Mouse (Mus musculus): ENCODE measurements around the gene Wap. TPM values are rescaled to one million over a fixed set of nuclear protein-coding genes. Genes with fewer than 3 reads are reported as not detected.
"Not testable (repeated sequence)": the region's sequence is repeated elsewhere in the genome, so short reads cannot be mapped to it uniquely, and the experiment has no call there.

Wap gene
- polyA plus RNA-seq, 1 experiment from 2014 or later, result not detected

GRCm38 (mm10) chr11:6661206-6661605, 22.8 kb upstream of the Wap start:
- Histone ChIP-seq H3K27me3 (peaks cover 7% of the 10 kb centered on the region), H3K4me1 (peaks cover 3% of the 10 kb centered on the region; the same call in 1 of the 2 replicates), H3K4me2 (replicated peaks) (no peak overlapping the region), H3K27ac (no peak overlapping the region), H3K36me3 (no peaks in the 10 kb centered on the region), H3K9ac (no peak overlapping the region), H3K4me3 (no peak overlapping the region), H3K9me3 (no peaks in the 10 kb centered on the region)
- ATAC-seq (ENCODE audit: low FRiP score, low read depth), result no peak
- WGBS, result 83% methylated on average over 14 of the region's 14 CpGs

GRCm38 (mm10) chr11:6658271-6658670, 19.8 kb upstream of the Wap start, which contains the start of gene Ramp3:
Ramp3 (plus strand) TSS chr11:6658521.
- H3K4me1 ChIP-seq, result peaks cover 3% of the 10 kb centered on the region; the same call in 1 of the 2 replicates
- peak within 1 kb of the TSS; percentile 74 for H3K4me2 ChIP-seq (replicated peaks)
- ATAC-seq (ENCODE audit: low FRiP score, low read depth), result peak; percentile 81
- H3K9ac ChIP-seq, result peak within 1 kb of the TSS; percentile 60
- H3K27ac ChIP-seq, result no peak within 1 kb of the TSS
- no peaks in the 10 kb centered on the region for H3K9me3 ChIP-seq
- WGBS, result under 1% methylated on average over 18 of the region's 18 CpGs
- peak within 1 kb of the TSS; percentile 45 for H3K4me3 ChIP-seq
- no peaks in the 10 kb centered on the region for H3K36me3 ChIP-seq
- H3K27me3 ChIP-seq, result peaks cover 20% of the 10 kb centered on the region

- H3K9me3 ChIP-seq, result no peaks in the 10 kb centered on the region
- H3K4me2 ChIP-seq (replicated peaks), result no peak overlapping the region
- WGBS, result 1% methylated on average over 2 of the region's 2 CpGs
- H3K4me1 ChIP-seq, result peaks cover 3% of the 10 kb centered on the region; the same call in 1 of the 2 replicates
- peak; percentile 57; the same call in 1 of the 2 replicates for ATAC-seq (ENCODE audit: low FRiP score, low read depth)
- H3K27me3 ChIP-seq, result peaks cover 24% of the 10 kb centered on the region
- no peak overlapping the region for H3K9ac ChIP-seq
- no peak overlapping the region for H3K27ac ChIP-seq
- H3K36me3 ChIP-seq, result no peaks in the 10 kb centered on the region
- H3K4me3 ChIP-seq, result no peak overlapping the region
Measured at GRCm38 (mm10) chr11:6654903-6655302, 16.5 kb upstream of the Wap start.

GRCm38 (mm10) chr11:6652978-6653377, 14.5 kb upstream of the Wap start:
- H3K27ac ChIP-seq; H3K4me3 ChIP-seq; H3K9ac ChIP-seq; H3K4me1 ChIP-seq; H3K4me2 ChIP-seq (replicated peaks); H3K36me3 ChIP-seq; H3K9me3 ChIP-seq; ATAC-seq (ENCODE audit: low FRiP score, low read depth): not testable (repeated sequence)
- WGBS, result 76% methylated on average over 3 of the region's 3 CpGs
- peaks cover 24% of the 10 kb centered on the region for H3K27me3 ChIP-seq

- Histone ChIP-seq H3K4me3 (no peak overlapping the region), H3K36me3 (no peaks in the 10 kb centered on the region), H3K27ac (no peak overlapping the region), H3K4me2 (replicated peaks) (no peak overlapping the region), H3K9me3 (no peaks in the 10 kb centered on the region), H3K4me1 (no peaks in the 10 kb centered on the region), H3K9ac (no peak overlapping the region), H3K27me3 (peaks cover 12% of the 10 kb centered on the region)
- 59% methylated on average over 7 of the region's 7 CpGs for WGBS
- no peak for ATAC-seq (ENCODE audit: low FRiP score, low read depth)
Measured at GRCm38 (mm10) chr11:6650519-6650918, 12.1 kb upstream of the Wap start.

GRCm38 (mm10) chr11:6647831-6648724, 9.6 kb upstream of the Wap start:
- H3K27ac ChIP-seq, result no peak overlapping the region
- no peak overlapping the region for H3K9ac ChIP-seq
- H3K4me3 ChIP-seq, result no peak overlapping the region
- H3K36me3 ChIP-seq, result no peaks in the 10 kb centered on the region
- 58% methylated on average over 9 of the region's 9 CpGs for WGBS
- H3K27me3 ChIP-seq, result peaks cover 4% of the 10 kb centered on the region
- H3K4me1 ChIP-seq, result no peaks in the 10 kb centered on the region
- no peaks in the 10 kb centered on the region for H3K9me3 ChIP-seq
- no peak overlapping the region for H3K4me2 ChIP-seq (replicated peaks)
- ATAC-seq (ENCODE audit: low FRiP score, low read depth), result no peak

GRCm38 (mm10) chr11:6644566-6644965, 6.1 kb upstream of the Wap start:
- Histone ChIP-seq H3K27me3 (no peaks in the 10 kb centered on the region), H3K36me3 (no peaks in the 10 kb centered on the region), H3K4me3 (no peak overlapping the region), H3K4me2 (replicated peaks) (no peak overlapping the region), H3K27ac (no peak overlapping the region), H3K9ac (no peak overlapping the region), H3K4me1 (no peaks in the 10 kb centered on the region), H3K9me3 (no peaks in the 10 kb centered on the region)
- no peak for ATAC-seq (ENCODE audit: low FRiP score, low read depth)
- 63% methylated on average over 6 of the region's 6 CpGs for WGBS

- Histone ChIP-seq H3K9me3 (no peaks in the 10 kb centered on the region), H3K27me3 (no peaks in the 10 kb centered on the region), H3K36me3 (no peaks in the 10 kb centered on the region), H3K4me3 (no peak overlapping the region), H3K4me2 (replicated peaks) (no peak overlapping the region), H3K9ac (no peak overlapping the region), H3K4me1 (no peaks in the 10 kb centered on the region), H3K27ac (no peak overlapping the region)
- ATAC-seq (ENCODE audit: low FRiP score, low read depth), result no peak
- WGBS, result 84% methylated on average over 6 of the region's 6 CpGs
Measured at GRCm38 (mm10) chr11:6639072-6639471, 635 bp upstream of the Wap start.

- Histone ChIP-seq H3K27me3 (no peaks in the 10 kb centered on the region), H3K9me3 (no peaks in the 10 kb centered on the region), H3K4me3 (no peak overlapping the region), H3K36me3 (no peaks in the 10 kb centered on the region), H3K4me2 (replicated peaks) (no peak overlapping the region), H3K27ac (no peak overlapping the region), H3K9ac (no peak overlapping the region), H3K4me1 (no peaks in the 10 kb centered on the region)
- 0 out of 2 replicates have a peak, but pooled peaks have one; percentile 8 for ATAC-seq (ENCODE audit: low FRiP score, low read depth)
- WGBS, result 72% methylated on average over 8 of the region's 8 CpGs
Measured at GRCm38 (mm10) chr11:6636150-6636549, 2.3 kb downstream of the Wap start.

- Histone ChIP-seq H3K27me3 (no peaks in the 10 kb centered on the region), H3K36me3 (no peaks in the 10 kb centered on the region), H3K4me1 (peaks cover 13% of the 10 kb centered on the region), H3K27ac (no peak overlapping the region), H3K9me3 (no peaks in the 10 kb centered on the region), H3K4me3 (no peak overlapping the region), H3K9ac (no peak overlapping the region), H3K4me2 (replicated peaks) (no peak overlapping the region)
- no peak for ATAC-seq (ENCODE audit: low FRiP score, low read depth)
Measured at GRCm38 (mm10) chr11:6629655-6630054, 8.8 kb downstream of the Wap start.

GRCm38 (mm10) chr11:6628568-6628967, 9.9 kb downstream of the Wap start:
- Histone ChIP-seq H3K4me1 (peaks cover 24% of the 10 kb centered on the region), H3K27me3 (no peaks in the 10 kb centered on the region), H3K27ac (no peak overlapping the region), H3K36me3 (peaks cover 7% of the 10 kb centered on the region), H3K4me3 (no peak overlapping the region), H3K9me3 (no peaks in the 10 kb centered on the region), H3K9ac (no peak overlapping the region), H3K4me2 (replicated peaks) (no peak overlapping the region)
- 23% methylated on average over 4 of the region's 4 CpGs for WGBS
- ATAC-seq (ENCODE audit: low FRiP score, low read depth), result no peak

GRCm38 (mm10) chr11:6627731-6628130, 10.7 kb downstream of the Wap start:
- Histone ChIP-seq H3K9me3 (no peaks in the 10 kb centered on the region), H3K4me2 (replicated peaks) (no peak overlapping the region), H3K9ac (no peak overlapping the region), H3K4me1 (peaks cover 32% of the 10 kb centered on the region), H3K27me3 (no peaks in the 10 kb centered on the region), H3K27ac (no peak overlapping the region), H3K4me3 (no peak overlapping the region), H3K36me3 (peaks cover 16% of the 10 kb centered on the region)
- 90% methylated on average over 4 of the region's 4 CpGs for WGBS
- ATAC-seq (ENCODE audit: low FRiP score, low read depth), result no peak

Data from limb, embryonic 13.5 days (tissue).